Mouse (Mus musculus) liver, adult 2 months (tissue): Measurements from ENCODE around the gene Ap3m1.

Experiments
- CTCF ChIP-seq: fragments of 200-500 bp; IDR thresholded peaks from 2 replicates; pipeline ENCODE4 v1.5.1; 2011; ENCODE audit warnings: low read depth, low read length, control low read depth
- POLR2A ChIP-seq: fragments of 200-500 bp; IDR thresholded peaks from 2 replicates; pipeline ENCODE4 v1.6.1; 2011; ENCODE audit warnings: low read length, control low read depth; ENCODE audit not compliant: insufficient read depth; ENCODE audit errors: extremely low read depth

GRCm38 (mm10) chr14:21052781-21053130, 448 bp upstream of the Ap3m1 start:
- TF ChIP-seq CTCF: no peak
- TF ChIP-seq POLR2A: no peak
